Mouse (Mus musculus) forebrain, embryonic 12.5 days (tissue): Measurements from ENCODE around the gene D430042O09Rik. TPM values are rescaled to one million over a fixed set of nuclear protein-coding genes. Genes with fewer than 3 reads are reported as not detected.

Experiments used
- ATAC-seq: fragments of 200-750 bp; cut with Nextera tagmentation; 2 replicates; pipeline ENCODE4 v1.8.0; 2017; ENCODE audit warnings: moderate TSS enrichment; ENCODE audit not compliant: low FRiP score
- H3K27ac ChIP-seq: fragments of 300-500 bp; sonication (generic); 2 replicates; pipeline ENCODE4 v1.5.1; 2016; ENCODE audit warnings: mild to moderate bottlenecking
- H3K27me3 ChIP-seq: fragments of 300-500 bp; sonication (generic); 2 replicates; pipeline ENCODE4 v1.6.1; 2016; ENCODE audit warnings: mild to moderate bottlenecking
- H3K36me3 ChIP-seq: fragments of 300-500 bp; sonication (generic); replicated peaks from 2 replicates; pipeline ENCODE4 v1.6.1; 2016; ENCODE audit warnings: mild to moderate bottlenecking
- H3K4me1 ChIP-seq: fragments of 300-500 bp; sonication (generic); 2 replicates; pipeline ENCODE4 v1.6.1; 2016
- H3K4me2 ChIP-seq: fragments of 300-500 bp; sonication (generic); 2 replicates; pipeline ENCODE4 v1.6.1; 2016; ENCODE audit warnings: mild to moderate bottlenecking, moderate library complexity
- H3K4me3 ChIP-seq: fragments of 300-500 bp; sonication (generic); replicated peaks from 2 replicates; pipeline ENCODE4 v1.5.1; 2016; ENCODE audit warnings: mild to moderate bottlenecking
- H3K9ac ChIP-seq: fragments of 300-500 bp; sonication (generic); 2 replicates; pipeline ENCODE4 v1.6.1; 2016; ENCODE audit warnings: mild to moderate bottlenecking
- H3K9me3 ChIP-seq: fragments of 300-500 bp; sonication (generic); 2 replicates; pipeline ENCODE4 v1.6.1; 2016
- WGBS: fragments of 180-500 bp; shearing (Covaris S2); methylation state at CpG from one replicate; pipeline ENCODE4 v1.1.7; 2016; 5-methylcytosine and 5-hydroxymethylcytosine counted together
- polyA plus RNA-seq: library from polyadenylated mRNA; unstranded; fragments of >200 nt; fragmentation: Nextera tagmentation; extraction: Ambion mirVana; gene quantifications from 2 replicates; pipeline ENCODE4 v1.2.1, GENCODE M21; 2016

Gene D430042O09Rik
- polyA plus RNA-seq, 1 experiment from 2014 or later: 12.2 TPM

DNA sequence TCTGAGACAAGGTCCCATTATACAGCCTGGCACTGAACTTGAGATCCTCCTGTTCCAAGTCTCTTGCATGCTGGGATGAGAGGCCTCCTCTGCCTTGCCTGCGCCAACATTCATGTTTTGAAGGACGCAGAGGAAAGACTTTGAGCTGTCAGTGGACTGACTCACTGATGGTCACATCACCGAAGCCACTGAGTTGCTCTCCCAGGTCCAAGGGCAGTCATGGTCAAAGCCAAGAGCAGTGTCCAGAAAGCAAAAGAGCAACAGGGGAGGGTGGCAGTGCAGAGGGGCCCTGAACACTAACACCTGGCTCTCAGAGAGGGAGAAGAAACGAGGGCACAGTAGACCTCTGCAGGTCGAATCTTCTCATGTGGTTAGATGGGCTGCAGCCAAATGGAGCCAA is 185.9 kb downstream of the D430042O09Rik start:
- 95% methylated on average over 5 of the region's 5 CpGs for WGBS
- H3K4me2 ChIP-seq: no peak overlapping the region
- H3K36me3 ChIP-seq: no peaks in the 10 kb centered on the region
- no peaks in the 10 kb centered on the region for H3K4me1 ChIP-seq
- H3K9me3 ChIP-seq: no peaks in the 10 kb centered on the region
- no peak overlapping the region for H3K27ac ChIP-seq
- H3K9ac ChIP-seq: no peak overlapping the region
- no peak overlapping the region for H3K4me3 ChIP-seq
- no peak for ATAC-seq
- 0 out of 2 replicates have a peak, but pooled peaks cover 3% of the 10 kb centered on the region for H3K27me3 ChIP-seq

DNA sequence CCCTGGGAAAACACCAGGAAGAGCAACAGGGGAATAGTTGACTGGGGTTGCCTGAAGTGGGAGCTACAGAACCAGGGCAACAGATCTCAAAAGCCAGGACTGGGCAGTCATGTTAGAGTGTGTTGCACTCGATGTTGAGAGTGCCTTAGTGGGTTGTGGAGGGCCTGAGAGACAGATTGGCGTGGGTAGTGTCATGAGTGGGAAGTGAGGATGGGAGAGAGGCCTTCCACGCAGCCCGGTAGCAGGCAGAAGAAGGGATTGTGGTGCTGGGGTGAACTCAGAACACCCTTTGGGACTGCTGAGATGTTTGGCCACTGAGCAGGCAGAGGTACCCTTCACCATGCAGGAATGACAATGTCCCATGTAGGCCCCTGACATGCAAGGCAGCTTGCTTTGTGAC is 189.4 kb downstream of the D430042O09Rik start:
- Histone ChIP-seq H3K4me3 (no peak overlapping the region), H3K9ac (no peak overlapping the region), H3K4me1 (0 out of 2 replicates have a peak, but pooled peaks cover 8% of the 10 kb centered on the region), H3K4me2 (no peak overlapping the region), H3K9me3 (no peaks in the 10 kb centered on the region), H3K36me3 (no peaks in the 10 kb centered on the region), H3K27ac (no peak overlapping the region), H3K27me3 (no peaks in the 10 kb centered on the region)
- 84% methylated on average over 4 of the region's 4 CpGs for WGBS
- ATAC-seq: no peak

DNA sequence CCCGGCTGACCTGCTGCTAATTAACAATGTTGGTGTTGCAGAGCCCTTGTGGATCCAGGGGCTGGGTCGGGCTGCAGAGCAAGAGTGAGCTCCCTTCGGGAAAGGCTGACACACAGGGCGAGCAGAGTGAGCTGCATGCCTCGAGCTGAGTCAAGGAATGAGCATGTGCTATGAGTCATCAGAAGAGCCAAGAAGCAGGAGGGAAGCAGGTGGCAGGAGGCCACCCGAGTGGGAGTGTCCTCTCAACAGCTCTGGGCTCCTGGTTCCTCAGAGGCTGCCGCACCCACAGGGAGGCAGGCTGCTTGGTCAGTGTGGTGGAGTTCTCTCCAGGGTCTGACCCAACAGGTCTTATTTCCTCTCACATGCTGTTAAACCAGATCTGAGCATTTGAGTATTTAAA is 191.3 kb downstream of the D430042O09Rik start:
- no peak overlapping the region for H3K27ac ChIP-seq
- WGBS: 65% methylated on average over 7 of the region's 7 CpGs
- H3K4me1 ChIP-seq: 0 out of 2 replicates have a peak, but pooled peaks cover 8% of the 10 kb centered on the region
- no peaks in the 10 kb centered on the region for H3K36me3 ChIP-seq
- H3K27me3 ChIP-seq: no peaks in the 10 kb centered on the region
- no peak for ATAC-seq
- no peak overlapping the region for H3K9ac ChIP-seq
- H3K4me2 ChIP-seq: no peak overlapping the region
- H3K4me3 ChIP-seq: no peak overlapping the region
- H3K9me3 ChIP-seq: no peaks in the 10 kb centered on the region

DNA sequence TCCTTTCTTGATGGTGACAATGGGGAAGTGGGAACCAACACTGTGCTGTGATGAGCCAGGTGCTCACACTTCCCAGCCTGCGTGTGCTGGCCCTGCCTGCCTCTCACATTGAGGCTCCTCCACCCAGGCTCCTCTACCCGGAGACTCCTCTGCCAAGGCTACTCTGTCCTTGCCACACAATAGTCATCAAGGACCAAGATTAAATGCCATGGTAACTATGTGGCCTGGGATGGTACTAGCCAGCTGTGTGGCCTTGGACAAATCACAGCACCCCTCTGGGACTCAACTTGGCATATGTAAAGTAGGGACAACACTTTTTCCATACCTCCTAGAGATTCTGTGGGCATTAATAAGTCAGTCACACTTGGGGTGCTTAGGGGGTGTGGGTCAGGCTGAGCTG is 192.2 kb downstream of the D430042O09Rik start:
- H3K9ac ChIP-seq: no peak overlapping the region
- 62% methylated on average over 2 of the region's 2 CpGs for WGBS
- no peak for ATAC-seq

DNA sequence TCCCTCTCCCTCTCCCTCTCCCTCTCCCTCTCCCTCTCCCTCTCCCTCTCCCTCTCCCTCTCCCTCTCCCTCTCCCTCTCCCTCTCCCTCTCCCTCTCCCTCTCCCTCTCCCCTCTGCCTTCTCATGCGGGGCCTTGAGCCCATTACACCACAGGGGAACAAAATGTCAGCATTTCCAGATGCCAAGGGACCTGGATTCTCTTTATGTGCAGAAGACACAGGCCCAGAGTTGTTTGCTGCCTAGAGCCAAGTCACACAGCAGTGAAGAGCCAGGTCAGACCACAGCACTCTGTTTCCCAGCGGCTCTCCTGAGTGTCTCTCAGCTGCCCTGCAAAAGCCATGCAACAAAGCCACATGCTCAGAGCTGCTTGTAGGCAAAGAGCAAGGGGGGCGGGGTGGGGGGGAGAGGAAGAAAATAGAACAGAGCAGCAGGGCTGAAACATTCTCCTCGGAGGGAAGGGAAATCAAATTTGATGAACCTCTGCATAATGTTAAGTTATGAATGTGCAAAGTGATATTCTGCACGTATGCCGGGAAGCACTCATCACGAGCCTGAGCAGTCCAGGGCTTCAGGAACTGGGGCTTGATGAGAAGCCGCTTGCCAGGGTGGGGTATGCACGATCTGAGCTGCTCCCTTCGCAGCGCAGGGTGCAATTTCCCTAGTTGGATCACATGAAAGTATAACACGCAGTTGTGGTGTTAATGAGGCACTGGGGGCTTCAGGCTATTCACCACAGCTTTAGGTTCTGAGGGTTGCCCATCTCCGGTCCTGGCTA is 192.9 kb downstream of the D430042O09Rik start:
- Histone ChIP-seq H3K27ac (no peak overlapping the region), H3K4me3 (no peak overlapping the region), H3K36me3 (no peaks in the 10 kb centered on the region), H3K9ac (no peak overlapping the region), H3K27me3 (no peaks in the 10 kb centered on the region), H3K4me1 (0 out of 2 replicates have a peak, but pooled peaks cover 8% of the 10 kb centered on the region), H3K9me3 (no peaks in the 10 kb centered on the region), H3K4me2 (no peak overlapping the region)
- WGBS: 59% methylated on average over 13 of the region's 13 CpGs
- no peak for ATAC-seq

More for the DNA sequence above, 192.2 kb downstream of the D430042O09Rik start:
- Histone ChIP-seq H3K4me2 (no peak overlapping the region), H3K9me3 (no peaks in the 10 kb centered on the region), H3K27ac (no peak overlapping the region), H3K27me3 (no peaks in the 10 kb centered on the region), H3K36me3 (no peaks in the 10 kb centered on the region), H3K4me3 (no peak overlapping the region), H3K4me1 (0 out of 2 replicates have a peak, but pooled peaks cover 8% of the 10 kb centered on the region)

DNA sequence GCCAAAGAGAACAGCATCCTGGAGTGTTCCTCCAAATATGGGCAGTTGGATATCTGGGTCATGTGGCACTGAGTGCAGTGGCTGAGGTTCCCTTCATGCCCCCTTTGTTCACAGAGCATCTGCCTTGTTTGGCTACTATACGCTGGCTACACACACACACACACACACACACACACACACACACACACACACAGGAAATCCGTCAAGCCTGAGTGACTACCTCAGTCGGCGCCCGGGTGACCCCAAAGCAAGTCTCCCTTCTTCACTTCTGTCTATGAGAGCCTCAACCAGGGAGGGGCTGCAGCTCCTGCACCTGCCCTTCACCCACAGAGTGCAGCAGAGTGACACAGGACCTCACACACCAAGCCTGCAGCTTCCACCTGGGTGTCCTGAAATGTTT is 213.1 kb downstream of the D430042O09Rik start:
- no peak for ATAC-seq

DNA sequence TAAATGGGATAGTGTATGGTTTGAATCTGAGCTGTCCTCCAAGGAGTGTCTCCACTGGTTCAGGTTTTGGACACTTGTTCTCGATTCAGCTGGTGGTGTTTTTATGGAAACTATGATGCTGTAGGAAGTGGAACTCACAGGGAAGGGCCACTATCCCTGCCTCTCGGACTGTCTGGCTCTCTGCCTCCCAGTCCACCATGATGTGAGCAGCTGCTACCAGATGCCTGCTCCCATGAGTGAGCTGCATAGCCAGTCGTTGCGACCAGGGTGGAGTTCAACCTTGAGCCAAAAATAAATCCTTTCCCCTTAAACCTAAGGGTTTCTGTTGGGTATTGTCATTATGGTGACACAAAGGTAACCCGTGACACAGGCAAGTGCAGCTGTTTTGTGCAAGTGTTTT is 216.4 kb downstream of the D430042O09Rik start:
- 85% methylated on average over 5 of the region's 5 CpGs for WGBS
- no peak for ATAC-seq
- Histone ChIP-seq H3K4me2 (no peak overlapping the region), H3K27ac (no peak overlapping the region), H3K27me3 (no peaks in the 10 kb centered on the region), H3K4me1 (no peaks in the 10 kb centered on the region), H3K4me3 (no peak overlapping the region), H3K9me3 (no peaks in the 10 kb centered on the region), H3K36me3 (no peaks in the 10 kb centered on the region), H3K9ac (no peak overlapping the region)

More for the DNA sequence above, 213.1 kb downstream of the D430042O09Rik start:
- Histone ChIP-seq H3K4me3 (no peak overlapping the region), H3K4me2 (no peak overlapping the region), H3K27me3 (no peaks in the 10 kb centered on the region), H3K27ac (no peak overlapping the region), H3K9me3 (no peaks in the 10 kb centered on the region), H3K36me3 (no peaks in the 10 kb centered on the region), H3K9ac (no peak overlapping the region), H3K4me1 (no peaks in the 10 kb centered on the region)
- 84% methylated on average over 5 of the region's 5 CpGs for WGBS

Other genes with a start within 250 kb of the D430042O09Rik start
- gene Nsmce1, start 216.3 kb upstream of the D430042O09Rik start, polyA plus RNA-seq: 113 and 114 TPM in 2 replicates
- 3.4 and 3.5 TPM in 2 replicates for gene Il4ra, start 155.8 kb upstream of the D430042O09Rik start, polyA plus RNA-seq
- 0.12 and 0.31 TPM in 2 replicates for gene Il21r, start 104.5 kb upstream of the D430042O09Rik start, polyA plus RNA-seq
- 51.4 and 53.6 TPM in 2 replicates for gene Gtf3c1, start 108 bp upstream of the D430042O09Rik start, polyA plus RNA-seq